Mouse (Mus musculus) embryonic facial prominence, embryonic 11.5 days (tissue): ENCODE measurements around the gene Caskin2. TPM values are rescaled to one million over a fixed set of nuclear protein-coding genes. Genes with fewer than 3 reads are reported as not detected.

ENCODE experiments used
- ATAC-seq: fragments of 200-750 bp; cut with Nextera tagmentation; replicated peaks from 2 replicates; pipeline ENCODE4 v1.8.0; 2017; ENCODE audit warnings: low read depth; ENCODE audit not compliant: insufficient number of reproducible peaks, low FRiP score, low TSS enrichment
- DNase-seq: peaks from one replicate; pipeline ENCODE4 v3.0.0-alpha.2; 2015; ENCODE audit warnings: low spot score
- H3K27ac ChIP-seq: fragments of 300-500 bp; sonication (generic); replicated peaks from 2 replicates; pipeline ENCODE4 v1.5.1; 2014; ENCODE audit warnings: mild to moderate bottlenecking, low read depth, low read length, control low read depth
- H3K27me3 ChIP-seq: fragments of 300-500 bp; sonication (generic); 2 replicates; pipeline ENCODE4 v1.6.1; 2014; ENCODE audit warnings: mild to moderate bottlenecking, low read length, moderate library complexity, mixed read lengths; ENCODE audit not compliant: control insufficient read depth, insufficient read depth
- H3K36me3 ChIP-seq: fragments of 300-500 bp; sonication (generic); replicated peaks from 2 replicates; pipeline ENCODE4 v1.6.1; 2014; ENCODE audit warnings: low read depth, mild to moderate bottlenecking, low read length, moderate library complexity, mixed read lengths; ENCODE audit not compliant: control insufficient read depth, insufficient read depth
- H3K4me1 ChIP-seq: fragments of 300-500 bp; sonication (generic); 2 replicates; pipeline ENCODE4 v1.6.1; 2014; ENCODE audit warnings: low read length, mixed read lengths; ENCODE audit not compliant: control insufficient read depth, insufficient read depth
- H3K4me2 ChIP-seq: fragments of 300-500 bp; sonication (generic); 2 replicates; pipeline ENCODE4 v1.6.1; 2014; ENCODE audit warnings: low read depth, mild to moderate bottlenecking, control low read depth, low read length, moderate library complexity
- H3K4me3 ChIP-seq: fragments of 300-500 bp; sonication (generic); 2 replicates; pipeline ENCODE4 v1.5.1; 2014; ENCODE audit warnings: low read depth, low read length, control low read depth
- H3K9ac ChIP-seq: fragments of 300-500 bp; sonication (generic); replicated peaks from 2 replicates; pipeline ENCODE4 v1.6.1; 2014; ENCODE audit warnings: mild to moderate bottlenecking, control low read depth, low read length
- H3K9me3 ChIP-seq: fragments of 300-500 bp; sonication (generic); replicated peaks from 2 replicates; pipeline ENCODE4 v1.6.1; 2016; ENCODE audit warnings: mild to moderate bottlenecking, low read length, inconsistent platforms, mixed read lengths; ENCODE audit not compliant: control insufficient read depth
- WGBS: fragments of 180-500 bp; shearing (Covaris S2); extraction: QIAGEN DNeasy Blood & Tissue Kit; methylation state at CpG from one replicate; pipeline ENCODE4 v1.1.7; 2014; 5-methylcytosine and 5-hydroxymethylcytosine counted together
- polyA plus RNA-seq: library from polyadenylated mRNA; unstranded; fragments of >200 nt; fragmentation: Nextera tagmentation; extraction: Ambion mirVana; gene quantifications from 2 replicates; pipeline ENCODE4 v1.2.1, GENCODE M21; 2014

The Caskin2 gene
- polyA plus RNA-seq, 1 experiment from 2014 or later, result 11.9 TPM

GRCm38 (mm10) chr11:115827624-115828023, 14.2 kb upstream of the Caskin2 start:
- DNase-seq, result no peak
- peaks cover 3% of the 10 kb centered on the region; the same call in 1 of the 2 replicates for H3K4me1 ChIP-seq
- no peaks in the 10 kb centered on the region for H3K36me3 ChIP-seq
- no peak overlapping the region for H3K4me2 ChIP-seq
- ATAC-seq, result no peak
- no peak overlapping the region for H3K27ac ChIP-seq
- no peak overlapping the region for H3K9ac ChIP-seq
- H3K4me3 ChIP-seq, result no peak overlapping the region
- 86% methylated on average over 6 of the region's 6 CpGs for WGBS
- no peaks in the 10 kb centered on the region for H3K9me3 ChIP-seq
- peaks cover 13% of the 10 kb centered on the region for H3K27me3 ChIP-seq

DNA sequence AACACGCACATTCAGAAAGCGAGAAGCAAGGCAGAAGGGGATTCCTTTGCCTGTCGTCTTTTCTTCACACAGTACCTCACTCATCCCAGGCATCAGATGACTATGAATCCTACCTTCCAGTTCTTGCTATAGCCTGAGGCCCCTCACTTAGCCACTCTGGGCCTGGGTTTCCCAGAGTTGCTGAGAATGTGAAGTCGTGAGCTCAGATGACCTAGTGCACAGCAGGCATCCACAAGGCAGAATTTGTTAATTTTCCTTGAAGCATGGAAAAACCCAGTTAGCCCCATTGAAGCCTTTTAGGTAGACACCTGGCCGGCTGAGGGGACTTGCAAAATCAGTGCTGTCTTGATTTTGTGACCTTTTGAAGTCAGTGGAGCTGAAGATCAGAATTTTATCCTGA, 13.0 kb upstream of the Caskin2 start:
- Histone ChIP-seq H3K27ac (no peak overlapping the region), H3K4me1 (no peaks in the 10 kb centered on the region), H3K9ac (no peak overlapping the region), H3K27me3 (peaks cover 13% of the 10 kb centered on the region), H3K4me2 (no peak overlapping the region), H3K9me3 (no peaks in the 10 kb centered on the region), H3K4me3 (no peak overlapping the region), H3K36me3 (no peaks in the 10 kb centered on the region)
- ATAC-seq (no peak), DNase-seq (no peak)
- whole genome bisulfite sequencing, result 40% methylated on average over 5 of the region's 5 CpGs

DNA sequence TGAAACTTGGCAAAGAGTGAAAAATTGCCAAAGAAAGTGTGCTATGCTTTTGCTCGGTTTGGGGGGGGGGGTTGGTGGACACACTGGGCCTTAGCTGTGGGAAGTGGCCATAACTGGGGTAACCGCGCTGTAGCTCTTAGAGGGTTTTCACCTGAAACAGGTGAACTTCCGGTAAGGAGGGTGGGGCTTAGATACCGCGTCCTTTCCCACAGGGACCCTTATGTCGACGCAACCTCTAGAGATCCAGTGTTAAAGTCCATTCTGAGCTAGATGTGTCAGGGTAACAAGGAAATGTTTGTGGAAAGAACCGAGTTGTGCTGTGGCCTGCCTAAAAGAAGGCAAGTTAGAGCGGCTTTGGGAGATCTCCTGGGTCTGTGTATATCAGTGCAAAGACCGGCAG, 11.4 kb upstream of the Caskin2 start:
- Histone ChIP-seq H3K9ac (peak overlapping the region; percentile 61; the same call in 1 of the 2 replicates), H3K4me2 (peak overlapping the region; percentile 96), H3K4me1 (no peaks in the 10 kb centered on the region), H3K27ac (no peak overlapping the region), H3K9me3 (no peaks in the 10 kb centered on the region), H3K36me3 (peaks cover 6% of the 10 kb centered on the region; the same call in 1 of the 2 replicates), H3K27me3 (peaks cover 13% of the 10 kb centered on the region), H3K4me3 (peak overlapping the region; percentile 65)
- DNase-seq (no peak), ATAC-seq (no peak)
- WGBS, result 11% methylated on average over 11 of the region's 11 CpGs

GRCm38 (mm10) chr11:115823774-115824740, 10.6 kb upstream of the Caskin2 start, which contains the start of gene Llgl2:
Gene Llgl2, plus strand, starts transcription at chr11:115824049.
- Histone ChIP-seq H3K9me3 (no peaks in the 10 kb centered on the region), H3K27ac (no peak within 1 kb of the TSS), H3K4me1 (no peaks in the 10 kb centered on the region), H3K4me2 (peak within 1 kb of the TSS; percentile 96), H3K9ac (peak within 1 kb of the TSS; percentile 61), H3K36me3 (peaks cover 6% of the 10 kb centered on the region; the same call in 1 of the 2 replicates), H3K4me3 (peak within 1 kb of the TSS; percentile 65), H3K27me3 (peaks cover 13% of the 10 kb centered on the region)
- DNase-seq (peak; percentile 92), ATAC-seq (peak; percentile 93)
- under 1% methylated on average over 87 of the region's 87 CpGs for WGBS

DNA sequence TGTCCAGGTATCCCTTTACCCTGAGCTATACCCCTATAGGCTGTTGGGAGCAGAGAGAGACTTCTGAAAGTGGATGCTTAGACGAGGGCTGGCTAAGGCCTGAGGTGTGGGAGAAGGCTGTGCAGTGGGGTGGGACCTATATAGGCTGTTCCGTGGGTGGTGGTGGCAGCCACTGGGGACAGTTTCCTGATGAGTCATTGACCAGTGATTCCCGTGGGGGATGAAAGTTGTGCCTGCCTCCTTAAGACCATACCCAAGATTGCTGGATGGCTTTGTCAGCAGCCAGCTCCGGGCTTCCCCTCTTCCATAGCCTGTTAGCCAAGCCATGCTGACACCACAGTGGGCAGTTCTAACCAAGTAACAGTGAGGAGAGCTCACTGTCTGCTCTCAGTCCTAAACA, 7.6 kb upstream of the Caskin2 start:
- Histone ChIP-seq H3K4me3 (no peak overlapping the region), H3K27me3 (peaks cover 11% of the 10 kb centered on the region), H3K36me3 (peaks cover 6% of the 10 kb centered on the region; the same call in 1 of the 2 replicates), H3K4me2 (no peak overlapping the region), H3K4me1 (no peaks in the 10 kb centered on the region), H3K9ac (no peak overlapping the region), H3K27ac (no peak overlapping the region), H3K9me3 (no peaks in the 10 kb centered on the region)
- WGBS, result 89% methylated on average over 4 of the region's 4 CpGs
- DNase-seq (no peak), ATAC-seq (no peak)

- Histone ChIP-seq H3K36me3 (peaks cover 6% of the 10 kb centered on the region; the same call in 1 of the 2 replicates), H3K9me3 (no peaks in the 10 kb centered on the region), H3K4me1 (no peaks in the 10 kb centered on the region), H3K4me2 (no peak overlapping the region), H3K9ac (no peak overlapping the region), H3K27me3 (peaks cover 10% of the 10 kb centered on the region), H3K27ac (no peak overlapping the region), H3K4me3 (no peak overlapping the region)
- no peak for DNase-seq
- 91% methylated on average over 16 of the region's 16 CpGs for WGBS
- no peak for ATAC-seq
Measured at GRCm38 (mm10) chr11:115819915-115820623, 6.6 kb upstream of the Caskin2 start.

GRCm38 (mm10) chr11:115817331-115817730, 3.9 kb upstream of the Caskin2 start:
- no peak overlapping the region for H3K4me3 ChIP-seq
- no peaks in the 10 kb centered on the region for H3K27me3 ChIP-seq
- no peak overlapping the region for H3K4me2 ChIP-seq
- no peak for DNase-seq
- no peak overlapping the region for H3K27ac ChIP-seq
- no peaks in the 10 kb centered on the region for H3K9me3 ChIP-seq
- 90% methylated on average over 5 of the region's 5 CpGs for WGBS
- no peak overlapping the region for H3K9ac ChIP-seq
- peaks cover 2% of the 10 kb centered on the region; the same call in 1 of the 2 replicates for H3K4me1 ChIP-seq
- peaks cover 6% of the 10 kb centered on the region; the same call in 1 of the 2 replicates for H3K36me3 ChIP-seq
- no peak for ATAC-seq
